Mouse (Mus musculus) CH12.LX (cell line): ENCODE data around the gene Ikzf4. TPM values are rescaled to one million over a fixed set of nuclear protein-coding genes. Genes with fewer than 3 reads are reported as not detected.
A peak's percentile ranks its signal among the peaks of the same experiment; 100 is the strongest.

Source experiments
- DNase-seq: peaks from one replicate; pipeline ENCODE4 v3.0.0-alpha.2; 2013; ENCODE audit errors: extremely low read depth
- H3K27ac ChIP-seq: 2 replicates; pipeline ENCODE4 v1.5.1; 2012; ENCODE audit warnings: low read depth, mild to moderate bottlenecking, control low read depth, moderate library complexity; ENCODE audit not compliant: insufficient read depth
- H3K27me3 ChIP-seq: replicated peaks from 2 replicates; pipeline ENCODE3; 2012; ENCODE audit warnings: inconsistent platforms
- H3K36me3 ChIP-seq, 2 experiments: replicated peaks in 1 of 2; 2 replicates each; pipeline versions ENCODE3 to v1.6.1; 2012; ENCODE audit warnings: inconsistent platforms in 1 of 2, low read length in 1 of 2, mild to moderate bottlenecking in 1 of 2, mixed read lengths in 1 of 2, moderate library complexity in 1 of 2; ENCODE audit not compliant: control insufficient read depth in 1 of 2, insufficient read depth in 1 of 2
- H3K4me1 ChIP-seq, 2 experiments: 2 replicates each; pipeline ENCODE4 v1.6.1; 2012; ENCODE audit warnings: inconsistent platforms in 1 of 2, moderate library complexity in 1 of 2; ENCODE audit not compliant: insufficient read depth in 2 of 2, control insufficient read depth in 1 of 2
- H3K4me2 ChIP-seq: 2 replicates; pipeline ENCODE4 v1.6.1; 2012; ENCODE audit warnings: low read depth, mild to moderate bottlenecking, control low read depth; ENCODE audit not compliant: poor library complexity, insufficient read depth, severe bottlenecking
- H3K4me3 ChIP-seq, 3 experiments: fragments of 150-350 bp in 1 of 3; sonication (generic) in 1 of 3; replicated peaks in 1 of 3; 2 replicates each; pipeline versions ENCODE3 to v1.5.1; 2011 to 2012; ENCODE audit warnings: low read depth in 2 of 3, low read length in 2 of 3, mild to moderate bottlenecking in 2 of 3, moderate library complexity in 2 of 3, control low read depth in 1 of 3, improper control_type of control experiment in 1 of 3, inconsistent platforms in 1 of 3, mixed read lengths in 1 of 3; ENCODE audit not compliant: poor library complexity in 1 of 3
- H3K79me2 ChIP-seq: replicated peaks from 2 replicates; pipeline ENCODE4 v1.6.1; 2012; ENCODE audit warnings: mild to moderate bottlenecking, moderate library complexity; ENCODE audit not compliant: control insufficient read depth, poor library complexity, insufficient read depth, severe bottlenecking; ENCODE audit errors: extremely low read depth
- H3K9ac ChIP-seq: 2 replicates; pipeline ENCODE4 v1.6.1; 2012; ENCODE audit warnings: low read depth, mild to moderate bottlenecking, control low read depth, moderate library complexity; ENCODE audit not compliant: insufficient read depth
- H3K9me3 ChIP-seq: replicated peaks from 2 replicates; pipeline ENCODE3; 2012; ENCODE audit warnings: low read length, inconsistent platforms, mixed read lengths
- BHLHE40 ChIP-seq: IDR thresholded peaks from 2 replicates; pipeline ENCODE4 v1.6.1; 2011; ENCODE audit warnings: mild to moderate bottlenecking, low read depth, low read length, improper control_type of control experiment
- CHD2 ChIP-seq: IDR thresholded peaks from 2 replicates; pipeline ENCODE4 v1.6.1; 2011; ENCODE audit warnings: low read length, improper control_type of control experiment
- CTCF ChIP-seq, 2 experiments: IDR thresholded peaks in 1 of 2; conservative IDR thresholded peaks in 1 of 2; 2 replicates each; pipeline ENCODE4 v1.5.1; 2011 to 2012; ENCODE audit warnings: low read depth in 2 of 2, low read length in 2 of 2, improper control_type of control experiment in 1 of 2, inconsistent platforms in 1 of 2, mild to moderate bottlenecking in 1 of 2, moderate library complexity in 1 of 2
- E2F4 ChIP-seq: IDR thresholded peaks from 2 replicates; pipeline ENCODE4 v1.6.1; 2011; ENCODE audit warnings: low read depth, low read length, improper control_type of control experiment; ENCODE audit not compliant: insufficient replicate concordance
- EP300 ChIP-seq: IDR thresholded peaks from 2 replicates; pipeline ENCODE4 v1.6.1; 2011; ENCODE audit warnings: low read length, improper control_type of control experiment
- ETS1 ChIP-seq: conservative IDR thresholded peaks from 2 replicates; pipeline ENCODE4 v1.6.1; 2012; ENCODE audit warnings: low read depth, mild to moderate bottlenecking, inconsistent platforms, low read length, improper control_type of control experiment, moderate library complexity
- GABPA ChIP-seq: IDR thresholded peaks from 2 replicates; pipeline ENCODE4 v1.6.1; 2012; ENCODE audit warnings: low read depth, low read length, improper control_type of control experiment, inconsistent platforms; ENCODE audit not compliant: insufficient replicate concordance
- HCFC1 ChIP-seq: IDR thresholded peaks from 2 replicates; pipeline ENCODE4 v1.6.1; 2012; ENCODE audit warnings: low read depth, mild to moderate bottlenecking, inconsistent platforms, low read length, improper control_type of control experiment
- JUN ChIP-seq: IDR thresholded peaks from 2 replicates; pipeline ENCODE4 v1.6.1; 2011; ENCODE audit warnings: low read depth, mild to moderate bottlenecking, low read length, improper control_type of control experiment, moderate library complexity; ENCODE audit not compliant: insufficient read depth
- JUND ChIP-seq: conservative IDR thresholded peaks from 2 replicates; pipeline ENCODE4 v1.6.1; 2011; ENCODE audit warnings: low read depth, low read length, improper control_type of control experiment
- KAT2A ChIP-seq: IDR thresholded peaks from 2 replicates; pipeline ENCODE4 v1.6.1; 2012; ENCODE audit warnings: low read length, improper control_type of control experiment, inconsistent platforms; ENCODE audit not compliant: insufficient replicate concordance
- MAZ ChIP-seq: IDR thresholded peaks from 2 replicates; pipeline ENCODE4 v1.6.1; 2012; ENCODE audit warnings: low read depth, mild to moderate bottlenecking, inconsistent platforms, low read length, improper control_type of control experiment, moderate library complexity
- MYC ChIP-seq: IDR thresholded peaks from 2 replicates; pipeline ENCODE4 v1.6.1; 2011; ENCODE audit warnings: low read depth, mild to moderate bottlenecking, improper control_type of control experiment, low read length
- POLR2A ChIP-seq: IDR thresholded peaks from 2 replicates; pipeline ENCODE4 v1.6.1; 2011; ENCODE audit warnings: low read depth, mild to moderate bottlenecking, improper control_type of control experiment, low read length
- RCOR1 ChIP-seq: conservative IDR thresholded peaks from 2 replicates; pipeline ENCODE4 v1.6.1; 2012; ENCODE audit warnings: low read depth, mild to moderate bottlenecking, inconsistent platforms, low read length, improper control_type of control experiment
- SIN3A ChIP-seq: IDR thresholded peaks from 2 replicates; pipeline ENCODE4 v1.6.1; 2012; ENCODE audit warnings: low read length, improper control_type of control experiment, inconsistent platforms
- TCF12 ChIP-seq: IDR thresholded peaks from 2 replicates; pipeline ENCODE4 v1.6.1; 2014; ENCODE audit warnings: low read depth, mild to moderate bottlenecking, inconsistent platforms, low read length, improper control_type of control experiment
- UBTF ChIP-seq: IDR thresholded peaks from 2 replicates; pipeline ENCODE4 v1.6.1; 2012; ENCODE audit warnings: low read depth, mild to moderate bottlenecking, inconsistent platforms, low read length, improper control_type of control experiment, moderate library complexity
- USF1 ChIP-seq: IDR thresholded peaks from 2 replicates; pipeline ENCODE4 v1.6.1; 2014; ENCODE audit warnings: low read depth, mild to moderate bottlenecking, inconsistent platforms, low read length, improper control_type of control experiment
- USF2 ChIP-seq: conservative IDR thresholded peaks from 2 replicates; pipeline ENCODE4 v1.6.1; 2011; ENCODE audit warnings: low read depth, low read length, improper control_type of control experiment
- ZC3H11A ChIP-seq: IDR thresholded peaks from 2 replicates; pipeline ENCODE4 v1.6.1; 2012; ENCODE audit warnings: low read depth, mild to moderate bottlenecking, inconsistent platforms, low read length, improper control_type of control experiment
- ZKSCAN1 ChIP-seq: IDR thresholded peaks from 2 replicates; pipeline ENCODE4 v1.6.1; 2012; ENCODE audit warnings: low read depth, inconsistent platforms, low read length, improper control_type of control experiment, borderline replicate concordance
- ZMIZ1 ChIP-seq: IDR thresholded peaks from 2 replicates; pipeline ENCODE4 v1.6.1; 2012; ENCODE audit warnings: low read depth, mild to moderate bottlenecking, inconsistent platforms, low read length, improper control_type of control experiment
- dilution Hi-C: fragments of 300-500 bp; cut with MboI; formaldehyde crosslinking; loops from 2 replicates; pipeline ENCODE4 v1.14.3; 2020; ENCODE audit warnings: low sequenced_read_pairs; ENCODE audit not compliant: extremely low pct_unique_long_range_greater_than_20kb, extremely low pct_ligation_motif_present
- in situ Hi-C: fragments of 300-500 bp; cut with MboI; formaldehyde crosslinking; loops from 3 replicates; pipeline ENCODE4 v1.14.3; 2019; ENCODE audit warnings: low sequenced_read_pairs, low pct_ligation_motif_present, low pct_unique_long_range_greater_than_20kb, mixed read lengths
- polyA plus RNA-seq: library from polyadenylated mRNA; unstranded; fragments of >175 nt; gene quantifications from 2 replicates; pipeline ENCODE4 v1.2.1, GENCODE M21; 2012; ENCODE audit warnings: low read depth; ENCODE audit not compliant: insufficient read length
- total RNA-seq, 2 experiments: library from RNA; depleted of rRNA; stranded (reverse); fragments of 300-350 nt in 1 of 2; fragments of >200 nt in 1 of 2; gene quantifications; 2 replicates each; pipeline ENCODE4 v1.2.3; 2012 to 2014

Gene Ikzf4
- total and polyA plus RNA-seq, 3 experiments: 0.08 to 1.5 (median 0.09) TPM

- Histone ChIP-seq H3K9me3 (no peaks in the 10 kb centered on the region), H3K4me2 (peak overlapping the region; percentile 2; the same call in 1 of the 2 replicates), H3K4me3 (no peak overlapping the region), H3K27ac (no peak overlapping the region), H3K79me2 (no peaks in the 10 kb centered on the region), H3K36me3 (peaks cover 0 to 4% of the 10 kb centered on the region in 2 experiments), H3K4me1 (peaks cover 6 to 9% of the 10 kb centered on the region in 2 experiments), H3K9ac (no peak overlapping the region), H3K27me3 (no peaks in the 10 kb centered on the region)
- dilution Hi-C loops: no loop called here
- TF ChIP-seq KAT2A: no peak
- no peak for TF ChIP-seq ZC3H11A
- no peak for TF ChIP-seq EP300
- TF ChIP-seq ZKSCAN1: no peak
- no peak for TF ChIP-seq MAZ
- no peak for TF ChIP-seq UBTF
- no peak for TF ChIP-seq E2F4
- DNase-seq: no peak
- in situ Hi-C loops: no loop called here
Observed at GRCm38 (mm10) chr10:128637011-128637410, 8.8 kb downstream of the Ikzf4 start.

- Histone ChIP-seq H3K4me2 (0 out of 2 replicates have a peak overlapping the region, but pooled peaks have one; percentile 2), H3K36me3 (peaks cover 0 to 4% of the 10 kb centered on the region in 2 experiments), H3K4me1 (peaks cover 6 to 9% of the 10 kb centered on the region in 2 experiments), H3K27me3 (no peaks in the 10 kb centered on the region), H3K27ac (no peak overlapping the region), H3K4me3 (no peak overlapping the region), H3K9ac (no peak overlapping the region), H3K9me3 (no peaks in the 10 kb centered on the region), H3K79me2 (no peaks in the 10 kb centered on the region)
- TF ChIP-seq CTCF (conservative IDR thresholded peaks at IDR 0.05 in 1 of 2, IDR thresholded peaks at IDR 0.05 in 1 of 2; ENCODE audit: low read depth in 2 of 2, low read length in 2 of 2) (no peak), BHLHE40 (no peak), CHD2 (no peak), JUND (no peak), ZC3H11A (no peak), ZMIZ1 (no peak), UBTF (no peak), GABPA (no peak)
- dilution Hi-C loops (no loop called here), in situ Hi-C loops (no loop called here)
- no peak for DNase-seq
Observed at GRCm38 (mm10) chr10:128636561-128636960, 9.2 kb downstream of the Ikzf4 start.

- no peaks in the 10 kb centered on the region for H3K27me3 ChIP-seq
- DNase-seq: no peak
- peaks cover 6 to 9% of the 10 kb centered on the region in 2 experiments for H3K4me1 ChIP-seq
- H3K4me2 ChIP-seq: no peak overlapping the region
- H3K36me3 ChIP-seq: peaks cover 0 to 4% of the 10 kb centered on the region in 2 experiments
- no peak overlapping the region for H3K9ac ChIP-seq
- no peak overlapping the region for H3K4me3 ChIP-seq
- H3K79me2 ChIP-seq: no peaks in the 10 kb centered on the region
- dilution Hi-C loops: no loop called here
- no peaks in the 10 kb centered on the region for H3K9me3 ChIP-seq
- in situ Hi-C loops: no loop called here
- no peak for TF ChIP-seq ETS1
- no peak for TF ChIP-seq ZKSCAN1
- TF ChIP-seq POLR2A: no peak
- TF ChIP-seq TCF12: no peak
- TF ChIP-seq SIN3A: no peak
- TF ChIP-seq ZC3H11A: no peak
- no peak for TF ChIP-seq UBTF
- no peak for TF ChIP-seq USF1
- TF ChIP-seq JUND: no peak
- TF ChIP-seq KAT2A: no peak
- no peak for TF ChIP-seq MYC
- TF ChIP-seq JUN: no peak
- TF ChIP-seq RCOR1: no peak
- no peak for TF ChIP-seq HCFC1
- no peak for TF ChIP-seq USF2
- TF ChIP-seq, all 38 proteins: peak for 0
- H3K27ac ChIP-seq: no peak overlapping the region
Observed at GRCm38 (mm10) chr10:128635697-128636096, 10.1 kb downstream of the Ikzf4 start.
